Mouse (Mus musculus) embryonic facial prominence, embryonic 15.5 days (tissue): ENCODE data around the gene Cirbp. TPM values are rescaled to one million over a fixed set of nuclear protein-coding genes. Genes with fewer than 3 reads are reported as not detected.

Experiments
- ATAC-seq: fragments of 200-750 bp; cut with Nextera tagmentation; 2 replicates; pipeline ENCODE4 v1.8.0; 2017; ENCODE audit warnings: low read depth, moderate TSS enrichment; ENCODE audit not compliant: insufficient number of reproducible peaks, low FRiP score, low TSS enrichment
- H3K27ac ChIP-seq: fragments of 300-500 bp; sonication (generic); replicated peaks from 2 replicates; pipeline ENCODE4 v1.5.1; 2015; ENCODE audit warnings: mild to moderate bottlenecking, inconsistent platforms
- H3K27me3 ChIP-seq: fragments of 300-500 bp; sonication (generic); 2 replicates; pipeline ENCODE4 v1.6.1; 2015; ENCODE audit warnings: inconsistent platforms
- H3K36me3 ChIP-seq: fragments of 300-500 bp; sonication (generic); 2 replicates; pipeline ENCODE4 v1.6.1; 2015; ENCODE audit warnings: mild to moderate bottlenecking, inconsistent platforms
- H3K4me1 ChIP-seq: fragments of 300-500 bp; sonication (generic); 2 replicates; pipeline ENCODE4 v1.6.1; 2015; ENCODE audit warnings: inconsistent platforms
- H3K4me2 ChIP-seq: fragments of 300-500 bp; sonication (generic); replicated peaks from 2 replicates; pipeline ENCODE4 v1.6.1; 2015; ENCODE audit warnings: mild to moderate bottlenecking, inconsistent platforms
- H3K4me3 ChIP-seq: fragments of 300-500 bp; sonication (generic); replicated peaks from 2 replicates; pipeline ENCODE4 v1.5.1; 2015; ENCODE audit warnings: mild to moderate bottlenecking, inconsistent platforms
- H3K9ac ChIP-seq: fragments of 300-500 bp; sonication (generic); 2 replicates; pipeline ENCODE4 v1.6.1; 2015; ENCODE audit warnings: inconsistent platforms
- H3K9me3 ChIP-seq: fragments of 300-500 bp; sonication (generic); replicated peaks from 2 replicates; pipeline ENCODE4 v1.6.1; 2016; ENCODE audit warnings: inconsistent platforms
- WGBS: fragments of 180-500 bp; shearing (Covaris S2); methylation state at CpG from one replicate; pipeline ENCODE4 v1.1.7; 2015; 5-methylcytosine and 5-hydroxymethylcytosine counted together
- polyA plus RNA-seq: library from polyadenylated mRNA; unstranded; fragments of >200 nt; fragmentation: Nextera tagmentation; extraction: Ambion mirVana; gene quantifications from 2 replicates; pipeline ENCODE4 v1.2.1, GENCODE M21; 2015

Cirbp gene
- polyA plus RNA-seq = 102 and 116 TPM in 2 replicates

GRCm38 (mm10) chr10:80165392-80166128, at the start of gene Cirbp:
TSS of gene Cirbp (plus strand) at chr10:80165985.
- Histone ChIP-seq H3K27me3 (no peaks in the 10 kb centered on the region), H3K36me3 (peaks cover 8% of the 10 kb centered on the region), H3K4me2 (peak within 1 kb of the TSS; percentile 84), H3K4me1 (peaks cover 77% of the 10 kb centered on the region), H3K9me3 (no peaks in the 10 kb centered on the region), H3K4me3 (peak within 1 kb of the TSS; percentile 41), H3K27ac (peak within 1 kb of the TSS; percentile 83), H3K9ac (no peak within 1 kb of the TSS)
- WGBS = 11% methylated on average over 20 of the region's 20 CpGs
- ATAC-seq = no peak

DNA sequence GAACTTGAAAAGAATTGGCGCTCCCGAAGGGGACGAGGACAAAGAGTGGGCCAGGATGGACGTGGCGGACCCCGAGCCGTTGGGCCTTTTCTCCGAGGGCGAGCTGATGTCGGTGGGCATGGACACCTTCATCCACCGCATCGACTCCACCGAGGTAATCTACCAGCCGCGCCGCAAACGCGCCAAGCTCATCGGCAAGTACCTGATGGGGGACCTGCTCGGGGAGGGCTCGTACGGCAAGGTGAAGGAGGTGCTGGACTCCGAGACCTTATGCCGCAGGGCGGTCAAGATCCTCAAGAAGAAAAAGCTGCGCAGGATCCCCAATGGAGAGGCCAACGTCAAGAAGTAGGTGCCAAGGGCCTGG, 49.2 kb upstream of the Cirbp start:
- peak overlapping the region; percentile 91 for H3K4me2 ChIP-seq
- WGBS = under 1% methylated on average over 27 of the region's 27 CpGs
- peaks cover 30% of the 10 kb centered on the region for H3K36me3 ChIP-seq
- peak overlapping the region; percentile 94 for H3K4me3 ChIP-seq
- ATAC-seq = no peak
- H3K9me3 ChIP-seq = no peaks in the 10 kb centered on the region
- peaks cover 49% of the 10 kb centered on the region for H3K4me1 ChIP-seq
- peak overlapping the region; percentile 85 for H3K9ac ChIP-seq
- H3K27ac ChIP-seq = peak overlapping the region; percentile 87
- no peaks in the 10 kb centered on the region for H3K27me3 ChIP-seq

GRCm38 (mm10) chr10:80116927-80117691, 48.7 kb upstream of the Cirbp start:
- peak overlapping the region; percentile 94 for H3K4me3 ChIP-seq
- peaks cover 36% of the 10 kb centered on the region for H3K36me3 ChIP-seq
- H3K4me1 ChIP-seq = peaks cover 49% of the 10 kb centered on the region
- H3K27ac ChIP-seq = peak overlapping the region; percentile 87
- peak overlapping the region; percentile 85 for H3K9ac ChIP-seq
- ATAC-seq = no peak
- peak overlapping the region; percentile 91 for H3K4me2 ChIP-seq
- H3K9me3 ChIP-seq = no peaks in the 10 kb centered on the region
- no peaks in the 10 kb centered on the region for H3K27me3 ChIP-seq
- WGBS = 4% methylated on average over 30 of the region's 30 CpGs

- 59% methylated on average over 1 of the region's 1 CpGs for WGBS
- Histone ChIP-seq H3K27ac (peak overlapping the region; percentile 71; the same call in 1 of the 2 replicates), H3K4me3 (peak overlapping the region; percentile 94), H3K9me3 (no peaks in the 10 kb centered on the region), H3K27me3 (no peaks in the 10 kb centered on the region), H3K9ac (peak overlapping the region; percentile 85), H3K4me1 (peaks cover 49% of the 10 kb centered on the region), H3K4me2 (peak overlapping the region; percentile 91), H3K36me3 (peaks cover 40% of the 10 kb centered on the region)
- no peak for ATAC-seq
Observed at GRCm38 (mm10) chr10:80117736-80118135, 48.0 kb upstream of the Cirbp start.

DNA sequence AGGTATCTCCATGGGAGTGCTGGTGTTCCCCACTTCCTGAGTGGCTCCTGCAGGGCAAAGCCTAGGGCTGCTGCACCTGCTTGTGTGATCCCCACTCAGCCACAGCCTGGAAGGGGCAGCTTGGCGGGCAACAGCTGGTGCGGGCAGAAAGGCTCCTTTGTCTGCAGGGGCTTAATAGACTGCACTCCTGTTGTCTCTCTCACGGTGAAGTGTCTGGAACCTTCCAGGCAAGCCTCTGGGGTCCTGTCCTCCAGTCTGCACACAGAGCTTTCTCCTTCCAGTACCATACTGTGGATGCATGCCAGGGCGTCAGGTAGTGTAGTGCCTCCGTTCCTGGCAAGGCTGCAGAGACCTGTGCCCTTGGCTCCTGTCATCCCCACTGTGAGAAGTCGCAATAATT, 47.2 kb upstream of the Cirbp start:
- WGBS = 61% methylated on average over 6 of the region's 6 CpGs
- H3K4me1 ChIP-seq = peaks cover 49% of the 10 kb centered on the region
- no peak overlapping the region for H3K9ac ChIP-seq
- no peaks in the 10 kb centered on the region for H3K9me3 ChIP-seq
- no peak for ATAC-seq
- no peaks in the 10 kb centered on the region for H3K27me3 ChIP-seq
- H3K27ac ChIP-seq = no peak overlapping the region; the same call in 1 of the 2 replicates
- peaks cover 46% of the 10 kb centered on the region for H3K36me3 ChIP-seq
- peak overlapping the region; percentile 94 for H3K4me3 ChIP-seq
- peak overlapping the region; percentile 91 for H3K4me2 ChIP-seq

DNA sequence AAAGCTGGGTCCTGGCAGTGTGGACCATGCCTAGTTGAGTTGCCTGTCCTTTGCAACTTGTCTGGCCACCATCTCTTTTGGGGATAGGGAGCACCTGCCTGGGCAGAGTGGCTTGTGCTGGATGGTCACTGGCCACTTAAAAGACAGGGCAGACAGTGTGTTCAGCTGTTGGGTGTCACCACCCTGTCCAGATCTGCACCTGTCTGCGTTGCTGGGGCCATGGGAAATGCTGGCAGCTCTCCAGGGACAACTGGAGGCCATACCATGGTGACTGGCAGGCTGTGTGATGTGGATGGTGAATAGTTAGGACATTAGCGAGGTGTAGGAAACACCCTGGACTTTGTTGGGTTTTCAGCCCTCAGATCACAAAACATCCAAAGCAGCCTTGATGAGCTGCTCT, 45.6 kb upstream of the Cirbp start:
- ATAC-seq = no peak
- Histone ChIP-seq H3K36me3 (peaks cover 56% of the 10 kb centered on the region), H3K4me2 (no peak overlapping the region)

DNA sequence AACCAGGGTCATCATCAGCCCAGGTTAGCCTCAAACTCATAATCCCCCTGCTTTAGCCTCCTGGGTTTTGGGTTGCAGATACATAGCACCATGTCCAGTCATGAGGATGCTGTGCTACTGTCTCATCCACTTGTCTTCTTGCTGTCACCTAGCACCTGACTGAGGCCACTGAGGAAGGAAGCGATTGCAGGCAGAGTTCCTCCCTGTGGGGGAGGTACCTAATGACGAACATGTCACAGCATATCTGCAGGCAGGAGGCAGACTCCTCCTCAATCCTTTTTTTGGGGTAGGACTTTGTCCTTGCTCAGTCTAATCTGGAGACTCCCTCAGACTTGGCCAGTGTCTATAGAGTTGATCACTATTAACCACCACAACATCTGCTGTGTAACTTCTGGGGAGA, 44.1 kb upstream of the Cirbp start:
- Histone ChIP-seq H3K9ac (no peak overlapping the region), H3K27ac (no peak overlapping the region; the same call in 1 of the 2 replicates), H3K36me3 (peaks cover 70% of the 10 kb centered on the region), H3K9me3 (no peaks in the 10 kb centered on the region), H3K27me3 (no peaks in the 10 kb centered on the region), H3K4me3 (no peak overlapping the region), H3K4me1 (peaks cover 39% of the 10 kb centered on the region), H3K4me2 (no peak overlapping the region)
- no peak for ATAC-seq
- WGBS = 80% methylated on average over 2 of the region's 2 CpGs

More for the DNA sequence above, 45.6 kb upstream of the Cirbp start:
- Histone ChIP-seq H3K27me3 (no peaks in the 10 kb centered on the region), H3K9me3 (no peaks in the 10 kb centered on the region), H3K27ac (no peak overlapping the region), H3K4me3 (no peak overlapping the region), H3K4me1 (peaks cover 40% of the 10 kb centered on the region), H3K9ac (no peak overlapping the region)
- 77% methylated on average over 2 of the region's 2 CpGs for WGBS

DNA sequence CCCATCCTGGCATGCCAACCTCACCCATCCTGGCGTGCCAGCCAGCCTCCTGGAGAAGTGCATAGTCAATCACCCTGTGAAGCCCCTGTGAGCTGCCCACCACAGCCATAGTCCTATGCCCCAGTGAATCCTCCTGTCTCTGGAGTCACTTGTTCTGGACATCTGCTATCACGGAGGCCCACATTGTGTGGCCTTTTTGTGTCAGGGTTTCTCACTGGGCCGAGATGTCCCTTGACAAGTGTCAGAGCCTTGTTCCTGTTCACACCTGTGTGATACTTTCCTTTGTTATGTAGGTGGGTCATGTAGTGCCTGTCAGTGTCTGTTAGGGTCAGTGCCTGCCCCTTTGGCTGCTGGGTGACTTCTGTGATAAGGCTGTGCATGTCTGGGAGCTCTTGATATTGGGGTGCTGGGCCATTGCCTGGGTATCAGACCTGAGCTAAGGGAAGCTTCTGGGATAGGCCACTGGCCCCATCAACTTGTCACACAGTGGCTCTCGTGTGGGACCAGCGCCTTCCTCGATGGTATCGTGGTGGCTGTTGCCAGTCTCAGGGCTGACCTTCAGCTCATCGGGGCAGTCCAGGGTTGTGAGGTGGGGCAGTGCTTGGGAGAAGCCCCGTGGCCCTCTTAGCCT, 41.7 kb upstream of the Cirbp start:
- WGBS = 92% methylated on average over 9 of the region's 9 CpGs
- H3K36me3 ChIP-seq = peaks cover 84% of the 10 kb centered on the region
- H3K27ac ChIP-seq = no peak overlapping the region
- H3K9ac ChIP-seq = no peak overlapping the region
- peaks cover 15% of the 10 kb centered on the region for H3K4me1 ChIP-seq
- H3K27me3 ChIP-seq = no peaks in the 10 kb centered on the region
- no peak overlapping the region for H3K4me3 ChIP-seq
- H3K4me2 ChIP-seq = no peak overlapping the region
- no peak for ATAC-seq
- H3K9me3 ChIP-seq = no peaks in the 10 kb centered on the region

DNA sequence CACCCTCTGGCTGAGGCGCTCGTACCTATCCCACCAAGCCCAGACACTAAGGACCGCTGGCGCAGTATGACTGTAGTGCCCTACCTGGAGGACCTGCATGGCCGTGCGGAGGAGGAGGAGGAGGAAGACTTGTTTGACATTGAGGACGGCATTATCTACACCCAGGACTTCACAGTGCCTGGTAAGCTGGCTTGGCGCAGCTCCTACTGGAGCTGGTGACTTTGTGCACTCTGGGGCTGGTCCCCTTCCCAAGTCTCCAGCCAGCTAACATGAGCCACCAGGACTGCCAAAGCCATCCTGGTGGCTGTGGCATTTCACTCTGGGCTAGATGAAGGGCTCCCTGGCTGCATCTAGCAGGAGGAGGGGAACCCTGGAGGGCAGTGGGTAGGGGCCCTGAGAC, 37.9 kb upstream of the Cirbp start:
- no peak for ATAC-seq
- 93% methylated on average over 8 of the region's 8 CpGs for WGBS

DNA sequence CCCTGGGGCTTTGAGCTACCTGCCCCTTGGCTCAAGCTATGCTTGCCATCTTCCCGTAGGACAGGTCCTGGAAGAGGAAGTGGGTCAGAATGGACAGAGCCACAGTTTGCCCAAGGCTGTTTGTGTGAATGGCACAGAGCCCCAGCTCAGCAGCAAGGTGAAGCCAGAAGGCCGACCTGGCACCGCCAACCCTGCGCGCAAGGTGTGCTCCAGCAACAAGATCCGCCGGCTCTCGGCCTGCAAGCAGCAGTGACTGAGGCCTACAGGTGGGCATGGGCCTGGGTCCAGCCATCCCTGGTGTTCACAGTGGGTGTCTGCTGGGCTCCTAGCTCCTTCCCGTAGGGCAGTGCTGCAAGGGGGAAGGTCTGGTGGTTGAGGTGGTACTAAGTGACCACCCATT, 35.9 kb upstream of the Cirbp start:
- no peaks in the 10 kb centered on the region for H3K9me3 ChIP-seq
- H3K27me3 ChIP-seq = no peaks in the 10 kb centered on the region
- H3K27ac ChIP-seq = no peak overlapping the region
- WGBS = 91% methylated on average over 9 of the region's 9 CpGs
- peaks cover 23% of the 10 kb centered on the region for H3K4me1 ChIP-seq
- no peak overlapping the region for H3K4me3 ChIP-seq
- H3K9ac ChIP-seq = no peak overlapping the region
- no peak for ATAC-seq
- peaks cover 89% of the 10 kb centered on the region for H3K36me3 ChIP-seq
- H3K4me2 ChIP-seq = no peak overlapping the region

More for the DNA sequence above, 37.9 kb upstream of the Cirbp start:
- H3K9me3 ChIP-seq = no peaks in the 10 kb centered on the region
- peaks cover 87% of the 10 kb centered on the region for H3K36me3 ChIP-seq
- H3K9ac ChIP-seq = no peak overlapping the region
- H3K27ac ChIP-seq = no peak overlapping the region
- H3K4me2 ChIP-seq = no peak overlapping the region
- H3K27me3 ChIP-seq = no peaks in the 10 kb centered on the region
- H3K4me1 ChIP-seq = peaks cover 15% of the 10 kb centered on the region
- H3K4me3 ChIP-seq = no peak overlapping the region

- Histone ChIP-seq H3K36me3 (peaks cover 88% of the 10 kb centered on the region), H3K4me2 (no peak overlapping the region), H3K4me1 (peaks cover 23% of the 10 kb centered on the region), H3K9me3 (no peaks in the 10 kb centered on the region), H3K9ac (no peak overlapping the region), H3K27me3 (no peaks in the 10 kb centered on the region), H3K27ac (no peak overlapping the region), H3K4me3 (no peak overlapping the region)
- 83% methylated on average over 18 of the region's 18 CpGs for WGBS
- ATAC-seq = no peak
Observed at GRCm38 (mm10) chr10:80130403-80131031, 35.3 kb upstream of the Cirbp start.
